Mouse (Mus musculus): ENCODE measurements around the gene Golph3.
A peak's percentile ranks its signal among the peaks of the same experiment; 100 is the strongest.

Gene Golph3

GRCm38 (mm10) chr15:12318451-12318850 lies 2.8 kb upstream of the Golph3 start:
- no peak for DNase-seq (ENCODE audit: low spot score in 2 of 2)

- no peak for DNase-seq (ENCODE audit: low spot score in 2 of 2)
These were observed 1.4 kb upstream of the Golph3 start for GRCm38 (mm10) chr15:12319889-12320288.

GRCm38 (mm10) chr15:12320441-12321090 lies 684 bp upstream of the Golph3 start:
- no peak for DNase-seq (ENCODE audit: low spot score in 2 of 2)

GRCm38 (mm10) chr15:12321788-12322621 lies 755 bp downstream of the Golph3 start, which contains the start of gene 1810049J17Rik:
Gene 1810049J17Rik, minus strand, starts transcription at chr15:12321899.
- peak; percentile 25 to 44 for DNase-seq (ENCODE audit: low spot score in 2 of 2)

- no peak for DNase-seq (ENCODE audit: low spot score in 2 of 2)
These were observed 1.6 kb downstream of the Golph3 start for GRCm38 (mm10) chr15:12322676-12323402.

- DNase-seq (ENCODE audit: low spot score in 2 of 2): no peak
These were observed 3.1 kb downstream of the Golph3 start for GRCm38 (mm10) chr15:12324326-12324725.

GRCm38 (mm10) chr15:12330389-12330788 lies 9.1 kb downstream of the Golph3 start:
- no peak for DNase-seq (ENCODE audit: low spot score in 2 of 2)

- DNase-seq (ENCODE audit: low spot score in 2 of 2): no peak
These were observed 9.6 kb downstream of the Golph3 start for GRCm38 (mm10) chr15:12330892-12331291.

GRCm38 (mm10) chr15:12331300-12331699 lies 10.1 kb downstream of the Golph3 start:
- DNase-seq (ENCODE audit: low spot score in 2 of 2): no peak

- DNase-seq (ENCODE audit: low spot score in 2 of 2): no peak
These were observed 13.1 kb downstream of the Golph3 start for GRCm38 (mm10) chr15:12334381-12334780.

- DNase-seq (ENCODE audit: low spot score in 2 of 2): peak in 1 of 2 experiments; percentile 31
These were observed 16.0 kb downstream of the Golph3 start for GRCm38 (mm10) chr15:12337030-12337778.

- no peak for DNase-seq (ENCODE audit: low spot score in 2 of 2)
These were observed 16.5 kb downstream of the Golph3 start for GRCm38 (mm10) chr15:12337779-12338137.

- DNase-seq (ENCODE audit: low spot score in 2 of 2): no peak
These were observed 19.5 kb downstream of the Golph3 start for GRCm38 (mm10) chr15:12340536-12341400.

- DNase-seq (ENCODE audit: low spot score in 2 of 2): no peak
These were observed 20.1 kb downstream of the Golph3 start for GRCm38 (mm10) chr15:12341401-12341758.

GRCm38 (mm10) chr15:12346916-12347315 lies 25.7 kb downstream of the Golph3 start:
- no peak for DNase-seq (ENCODE audit: low spot score in 2 of 2)

GRCm38 (mm10) chr15:12348950-12349349 lies 27.7 kb downstream of the Golph3 start:
- DNase-seq (ENCODE audit: low spot score in 2 of 2): no peak

- no peak for DNase-seq (ENCODE audit: low spot score in 2 of 2)
These were observed 28.6 kb downstream of the Golph3 start for GRCm38 (mm10) chr15:12349840-12350239.

- DNase-seq (ENCODE audit: low spot score in 2 of 2): no peak
These were observed 30.2 kb downstream of the Golph3 start for GRCm38 (mm10) chr15:12351470-12351869.

- DNase-seq (ENCODE audit: low spot score in 2 of 2): no peak
These were observed 33.1 kb downstream of the Golph3 start for GRCm38 (mm10) chr15:12354281-12354810.

- DNase-seq (ENCODE audit: low spot score in 2 of 2): no peak
These were observed 34.0 kb downstream of the Golph3 start for GRCm38 (mm10) chr15:12355261-12355660.

- no peak for DNase-seq (ENCODE audit: low spot score in 2 of 2)
These were observed 34.7 kb downstream of the Golph3 start for GRCm38 (mm10) chr15:12355907-12356306.

Measured in heart, adult 9 months (tissue).